Mouse (Mus musculus): ENCODE results near the gene Dner.
A peak's percentile ranks its signal among the peaks of the same experiment; 100 is the strongest.
"Not testable (repeated sequence)": the region's sequence is repeated elsewhere in the genome, so short reads cannot be mapped to it uniquely, and the experiment has no call there.

The Dner gene

DNA sequence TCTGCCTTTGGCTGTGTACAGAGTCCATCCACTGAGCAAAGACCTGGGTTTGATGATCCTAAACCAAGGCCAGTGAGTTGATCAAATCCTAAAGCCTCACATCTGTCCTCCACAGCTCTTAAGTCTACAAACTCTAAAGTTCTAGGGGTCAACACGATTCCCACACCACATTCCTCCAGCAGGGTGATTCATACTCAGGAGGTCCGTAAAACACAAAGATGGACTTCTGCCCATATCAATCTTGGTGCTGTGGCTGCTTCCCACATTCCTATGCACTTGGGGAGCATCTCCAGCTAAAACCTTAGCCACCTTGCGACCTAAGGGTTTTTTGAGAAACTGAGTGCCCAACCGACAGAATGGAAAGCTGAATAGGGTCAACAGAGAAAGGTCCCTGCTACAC is 305.1 kb downstream of the Dner start:
- no peak for DNase-seq

DNA sequence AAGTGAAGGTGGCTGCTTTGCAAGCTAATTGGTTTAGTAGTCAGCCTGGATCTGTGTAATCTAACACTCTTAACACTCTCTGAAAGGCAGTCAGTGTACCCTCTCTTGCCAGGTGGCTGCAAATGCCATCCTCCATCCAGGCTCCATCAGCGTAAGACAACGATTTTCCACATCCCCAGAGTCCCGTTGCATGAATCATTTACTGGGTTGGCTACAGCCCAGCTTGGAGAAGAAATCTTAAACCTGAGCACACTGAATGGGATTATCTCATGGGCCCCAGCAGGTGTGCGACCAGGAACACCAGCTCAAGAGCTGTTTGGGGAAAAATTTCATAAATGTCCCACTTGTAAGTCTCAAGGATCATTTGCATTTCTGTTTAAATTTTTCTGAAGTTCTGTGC is 308.4 kb downstream of the Dner start:
- no peak for DNase-seq

GRCm38 (mm10) chr1:84386481-84387146 is 309.4 kb downstream of the Dner start:
- DNase-seq: peak in 1 of 2 experiments; percentile 19

- no peak for DNase-seq
Observed at GRCm38 (mm10) chr1:84382709-84383108, 313.3 kb downstream of the Dner start.

DNA sequence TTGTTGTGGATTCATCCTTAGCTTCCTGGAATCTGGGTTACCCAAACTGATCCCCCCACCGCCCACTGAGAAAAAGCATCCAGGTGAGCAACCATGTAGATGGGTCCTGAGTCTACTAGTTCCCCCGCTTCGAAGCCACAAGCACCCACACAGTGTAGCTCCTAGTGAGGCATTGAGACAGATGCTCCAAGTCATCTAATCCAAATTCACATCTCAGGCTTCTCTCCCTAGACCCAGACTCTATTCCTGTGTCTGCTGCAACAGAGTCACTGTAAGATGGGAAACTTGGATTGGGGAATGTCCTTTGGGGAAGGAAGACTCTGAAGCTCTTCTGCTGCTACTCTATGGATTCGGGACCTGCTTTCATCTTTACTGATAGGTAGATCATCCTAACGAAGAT is 314.0 kb downstream of the Dner start:
- no peak for DNase-seq

DNA sequence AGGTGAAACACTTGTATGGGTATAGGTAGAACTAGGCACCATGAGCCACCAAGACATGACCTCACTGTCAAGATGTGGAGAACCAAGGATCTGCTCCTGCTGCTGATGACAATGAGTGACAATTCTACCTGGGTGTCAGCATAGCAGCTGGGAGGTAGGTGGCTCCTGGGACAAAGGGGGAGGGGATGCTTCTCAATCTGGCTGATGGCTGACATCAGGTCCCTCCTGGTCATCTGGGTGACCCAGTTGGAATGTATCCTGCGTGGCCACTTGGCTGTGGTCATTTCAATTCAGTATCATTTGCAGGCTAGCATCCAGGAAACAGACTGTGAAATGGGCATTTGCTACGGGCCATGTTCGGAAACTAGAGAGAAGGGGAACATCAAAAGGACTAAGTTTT is 315.1 kb downstream of the Dner start:
- no peak for DNase-seq

DNA sequence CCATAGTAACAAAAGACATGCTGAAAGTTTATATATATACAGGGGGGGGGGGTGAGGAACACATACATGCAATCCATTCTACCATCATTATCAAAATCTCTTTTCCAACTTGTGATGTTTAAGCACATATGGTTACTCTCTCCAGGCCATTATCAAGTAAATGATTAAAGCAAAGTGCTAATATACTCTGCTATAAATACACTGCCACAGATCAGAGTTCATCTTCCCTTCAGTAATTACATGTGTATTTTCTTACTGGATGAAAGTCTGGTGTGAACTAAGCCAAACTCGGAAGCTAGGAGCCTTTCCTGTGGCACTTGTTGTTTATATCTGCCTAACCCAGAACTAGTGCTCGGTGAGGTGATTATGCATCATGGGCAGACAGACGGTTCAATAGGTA is 328.3 kb downstream of the Dner start:
- no peak for DNase-seq

- no peak for DNase-seq
Observed at GRCm38 (mm10) chr1:84366553-84366952, 329.5 kb downstream of the Dner start.

DNA sequence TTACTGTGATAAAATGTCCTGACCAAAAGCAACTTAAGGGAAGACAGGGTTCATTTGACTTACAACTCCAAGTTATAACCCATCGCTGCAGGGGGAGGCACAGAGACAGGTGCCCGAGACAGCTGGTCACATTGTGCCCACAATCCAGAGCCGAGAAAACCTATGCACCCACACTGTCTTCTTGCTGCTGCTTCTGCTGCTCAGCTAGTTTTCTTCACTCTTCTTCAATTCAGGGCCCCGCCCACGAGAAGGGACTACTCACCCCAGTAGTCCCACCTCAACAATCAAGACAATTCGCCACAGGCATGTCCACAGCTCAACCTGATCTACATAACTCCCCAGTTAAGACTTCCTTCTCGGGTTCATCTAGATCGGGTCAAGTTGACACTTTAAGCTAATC is 332.1 kb downstream of the Dner start, which contains the start of gene Pid1:
Gene Pid1, minus strand, starts transcription at position 214 of the 400 bp plus-strand sequence.
- DNase-seq: no peak

- no peak for DNase-seq
Observed at GRCm38 (mm10) chr1:84362709-84363617, 333.1 kb downstream of the Dner start.

DNA sequence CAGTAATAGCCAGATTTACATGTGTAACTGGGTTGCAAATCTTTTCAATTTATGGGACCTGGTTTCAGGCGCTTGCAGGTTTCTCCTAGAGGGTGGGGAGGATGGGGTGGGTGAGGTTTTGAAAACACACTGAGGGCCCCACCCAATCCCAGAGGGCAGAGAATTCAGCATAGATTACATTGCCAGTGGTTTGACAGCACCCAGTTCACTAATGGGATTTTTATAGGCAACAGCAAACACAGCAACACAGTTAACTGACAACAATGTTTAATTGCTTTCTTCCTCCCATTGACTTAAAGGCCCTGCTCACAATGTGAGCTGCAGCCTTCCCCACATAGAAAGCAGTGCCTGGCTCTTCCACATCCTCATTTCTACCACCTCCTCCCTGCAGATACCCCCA is 333.8 kb downstream of the Dner start:
- no peak for DNase-seq

GRCm38 (mm10) chr1:84361389-84361788 is 334.6 kb downstream of the Dner start:
- no peak for DNase-seq

DNA sequence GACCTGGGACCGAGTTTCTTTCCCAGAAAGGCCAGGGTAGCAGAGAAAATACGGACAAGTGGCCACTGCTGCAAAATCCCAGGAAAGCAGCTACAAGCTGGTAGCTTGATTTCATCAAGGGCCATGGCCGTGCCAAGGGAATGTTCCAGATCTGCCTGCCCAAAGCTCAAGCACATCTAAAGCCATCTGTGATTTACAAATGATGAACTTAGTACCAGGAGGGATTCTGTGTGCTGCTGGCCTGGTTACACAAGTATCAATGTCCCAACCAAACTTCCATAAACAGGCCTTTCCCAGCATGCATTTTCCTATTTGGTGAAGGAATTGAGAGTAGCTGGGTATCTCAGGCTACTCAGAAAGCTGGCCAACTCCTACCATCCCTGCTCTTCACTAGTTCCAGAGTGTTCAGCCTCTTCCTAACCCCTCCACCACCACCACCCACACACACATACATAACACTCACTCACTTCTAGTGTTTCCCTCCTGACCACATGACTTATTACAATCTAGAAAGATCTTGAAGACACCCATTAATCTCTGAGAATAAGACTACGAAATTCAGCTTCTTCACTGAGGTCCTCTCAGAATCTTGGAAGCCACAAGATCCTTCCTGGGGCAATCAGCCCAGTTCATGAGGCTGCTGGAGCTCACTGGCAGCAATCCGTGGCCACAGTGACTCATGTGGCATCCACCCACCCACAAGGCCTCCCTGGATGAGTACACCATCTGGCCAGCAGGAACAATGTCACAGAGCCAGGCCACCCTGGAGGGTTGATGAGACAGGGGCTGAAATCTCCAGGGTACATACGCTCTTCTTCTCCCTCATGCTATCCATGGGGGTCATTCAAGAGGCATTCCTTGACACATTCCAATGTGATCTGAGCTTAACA is 336.2 kb downstream of the Dner start:
- DNase-seq: no peak

GRCm38 (mm10) chr1:84357216-84357615 is 338.8 kb downstream of the Dner start:
- no peak for DNase-seq

- no peak for DNase-seq
Observed at GRCm38 (mm10) chr1:84350262-84350661, 345.8 kb downstream of the Dner start.

GRCm38 (mm10) chr1:84347796-84348476 is 348.1 kb downstream of the Dner start:
- DNase-seq: no peak

- DNase-seq: not testable (repeated sequence)
Observed at GRCm38 (mm10) chr1:84332797-84333196, 363.2 kb downstream of the Dner start.

DNA sequence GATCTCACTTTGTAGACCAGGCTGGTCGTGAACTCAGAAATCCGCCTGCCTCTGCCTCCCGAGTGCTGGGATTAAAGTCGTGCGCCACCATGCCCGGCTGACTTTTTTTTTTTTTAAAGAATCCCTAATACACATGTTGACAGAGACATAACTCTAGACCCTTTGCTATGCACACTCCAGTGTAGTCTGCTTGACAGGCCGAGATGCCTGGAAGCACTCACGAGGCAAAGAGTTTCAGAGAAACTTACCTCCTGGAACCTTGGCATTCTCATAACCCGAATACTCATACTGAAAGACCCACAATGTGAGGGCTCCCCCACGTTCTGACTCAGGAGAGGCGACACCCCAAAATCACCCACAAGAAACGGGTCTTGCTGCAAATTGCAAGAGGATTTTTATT is 364.2 kb downstream of the Dner start:
- not testable (repeated sequence) for DNase-seq

DNA sequence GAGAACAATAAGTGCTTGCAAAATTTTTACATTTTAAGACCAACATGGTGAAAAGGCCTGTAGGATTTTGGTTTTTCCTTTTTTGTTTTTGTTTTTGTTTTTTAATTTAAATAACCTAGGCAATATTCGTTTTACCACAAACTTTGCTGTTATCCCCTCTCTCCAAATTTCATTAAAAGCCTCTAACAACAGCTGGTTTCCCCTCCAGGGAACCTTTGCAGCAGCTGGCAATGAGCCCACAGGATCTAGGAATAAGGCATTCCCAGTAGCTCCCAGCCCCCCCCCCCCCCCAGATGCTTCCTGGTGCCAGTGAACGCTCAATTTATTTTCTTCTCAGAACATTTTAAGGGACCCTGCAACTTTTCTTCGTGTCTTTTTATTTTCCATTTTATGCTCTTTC is 370.7 kb downstream of the Dner start:
- peak; percentile 58 to 61 for DNase-seq

GRCm38 (mm10) chr1:84321327-84321726 is 374.7 kb downstream of the Dner start:
- no peak for DNase-seq

All from kidney, postnatal 4 days (tissue).